Mouse (Mus musculus): ENCODE measurements around the gene Samd8.
A peak's percentile ranks its signal among the peaks of the same experiment; 100 is the strongest.

The Samd8 gene

DNA sequence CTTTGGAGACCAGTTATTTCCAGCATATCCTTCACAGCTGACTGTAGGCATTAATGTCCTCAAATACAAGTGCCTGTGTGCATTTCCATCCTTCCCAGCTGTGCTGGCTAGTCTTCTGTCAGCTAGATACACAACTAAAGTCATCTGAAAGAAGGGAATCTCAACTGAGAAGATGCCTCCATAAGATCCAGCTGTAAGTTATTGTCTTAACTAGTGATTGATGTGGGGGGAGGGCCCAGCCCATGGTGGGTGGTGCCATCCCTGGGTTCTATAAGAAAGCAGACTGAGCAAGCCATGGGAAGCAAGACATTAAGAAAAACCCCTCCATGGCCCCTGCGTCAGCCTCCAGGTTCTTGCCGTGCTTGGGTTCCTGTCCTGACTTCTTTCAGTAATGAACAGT lies 74.6 kb downstream of the Samd8 start, which contains the start of gene Vdac2:
Vdac2 (plus strand) TSS at position 301 of the 400 bp plus-strand sequence.
- DNase-seq (ENCODE audit: low spot score in 2 of 2), result no peak

DNA sequence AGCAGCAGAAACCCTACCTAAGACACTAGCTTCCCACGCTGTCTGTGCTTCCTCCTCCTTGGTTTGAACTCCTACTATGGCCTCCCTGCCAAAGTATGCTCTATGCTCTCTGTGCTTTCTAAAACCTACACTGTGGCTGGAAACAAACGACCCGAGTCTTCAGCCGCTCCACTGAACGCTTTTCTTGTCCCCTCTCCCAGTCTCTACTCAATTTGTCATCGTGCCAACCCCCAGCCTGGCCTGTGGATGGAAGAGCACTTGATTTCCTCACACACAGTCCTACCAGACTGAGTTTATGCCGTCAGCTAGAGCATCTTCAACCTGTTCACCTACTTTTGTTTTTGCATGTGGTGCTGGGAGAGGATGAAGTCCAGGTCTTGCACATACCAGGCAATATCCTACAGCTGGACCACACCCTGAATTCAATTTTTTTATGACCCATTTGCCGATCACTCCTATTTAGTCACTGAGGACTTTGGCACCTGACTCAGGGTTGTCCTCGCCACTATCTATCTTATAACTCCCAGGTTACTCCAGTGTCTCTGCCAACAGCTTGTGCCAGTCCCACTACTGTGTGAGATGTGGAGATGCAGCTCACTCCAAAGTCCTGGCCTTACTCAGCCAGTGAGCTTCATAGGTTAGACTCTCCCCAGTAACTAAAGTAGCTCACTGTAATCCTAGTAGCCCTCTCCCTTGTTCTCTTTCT lies 75.6 kb downstream of the Samd8 start:
- no peak for DNase-seq (ENCODE audit: low spot score in 2 of 2)

DNA sequence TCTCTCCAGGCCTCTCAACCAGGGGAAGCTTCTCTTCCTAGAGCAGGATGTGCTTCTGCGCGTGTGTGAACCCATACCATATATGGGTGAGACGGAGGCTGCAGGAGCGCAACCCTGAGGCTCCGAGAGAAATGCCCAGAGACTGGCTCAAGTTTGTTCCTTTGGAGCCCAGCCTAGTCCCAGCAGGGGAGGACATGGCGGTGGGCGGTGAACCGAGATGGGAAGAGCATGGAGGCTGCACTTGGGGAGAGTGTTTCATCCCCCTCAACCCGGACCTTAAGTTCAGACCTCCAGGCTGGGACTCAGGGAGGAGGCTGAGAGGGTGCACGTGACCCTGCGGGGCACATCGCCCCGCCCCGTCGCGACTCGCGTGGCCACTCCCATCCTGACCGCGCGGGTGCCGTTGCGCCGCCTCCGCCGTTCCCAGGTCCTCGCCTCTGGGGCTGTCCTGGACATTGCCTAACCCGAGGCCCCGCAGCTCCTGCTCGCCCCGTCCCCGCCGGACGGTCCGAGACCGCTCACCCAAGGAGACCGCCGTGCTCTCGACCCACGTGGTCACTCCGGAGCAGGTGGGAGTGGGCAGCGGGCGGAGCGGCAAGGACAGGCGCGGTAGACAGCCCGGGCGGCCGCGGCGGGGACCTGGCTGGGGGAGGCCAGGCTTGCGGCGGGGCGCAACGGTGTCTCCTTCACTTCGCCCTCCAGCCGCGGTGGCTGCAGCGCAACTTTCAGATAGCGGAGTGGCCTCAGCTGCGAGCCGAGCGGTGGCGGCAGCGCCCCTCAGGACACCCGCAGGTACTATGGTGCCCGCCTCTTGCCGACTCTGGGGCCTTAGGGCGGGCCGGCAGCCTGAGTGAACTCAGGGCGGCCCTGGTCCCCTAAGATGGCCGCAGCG lies 80.8 kb downstream of the Samd8 start:
- DNase-seq (ENCODE audit: low spot score in 2 of 2), result peak; percentile 96 to 97

DNA sequence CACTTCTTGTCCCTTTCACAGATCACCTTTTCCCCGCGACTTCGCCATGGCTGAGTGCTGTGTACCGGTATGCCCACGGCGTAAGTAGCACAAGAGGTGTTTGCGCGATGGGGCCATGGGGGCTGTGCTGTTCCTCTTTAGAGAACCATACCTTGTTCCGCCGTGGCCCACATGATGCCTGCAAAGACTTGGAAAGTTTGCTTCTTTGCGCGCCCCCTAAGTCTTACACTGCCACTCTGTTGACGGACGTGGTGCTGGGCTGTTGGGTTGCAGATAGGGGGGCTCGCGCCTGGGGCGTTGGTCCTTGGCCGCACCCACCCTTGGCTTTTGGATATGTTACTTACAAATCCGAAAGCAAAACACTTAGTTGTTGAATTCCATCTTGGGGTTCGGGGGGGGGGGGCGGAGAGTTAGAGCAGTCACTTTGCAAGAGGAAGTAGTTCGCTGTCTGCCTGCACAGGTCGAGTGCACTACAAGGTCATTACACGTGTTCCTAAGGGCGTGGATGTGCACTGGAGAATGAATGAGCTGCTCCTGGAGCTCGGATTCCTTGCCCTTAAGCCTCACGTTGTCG lies 81.6 kb downstream of the Samd8 start:
- DNase-seq (ENCODE audit: low spot score in 2 of 2), result no peak

DNA sequence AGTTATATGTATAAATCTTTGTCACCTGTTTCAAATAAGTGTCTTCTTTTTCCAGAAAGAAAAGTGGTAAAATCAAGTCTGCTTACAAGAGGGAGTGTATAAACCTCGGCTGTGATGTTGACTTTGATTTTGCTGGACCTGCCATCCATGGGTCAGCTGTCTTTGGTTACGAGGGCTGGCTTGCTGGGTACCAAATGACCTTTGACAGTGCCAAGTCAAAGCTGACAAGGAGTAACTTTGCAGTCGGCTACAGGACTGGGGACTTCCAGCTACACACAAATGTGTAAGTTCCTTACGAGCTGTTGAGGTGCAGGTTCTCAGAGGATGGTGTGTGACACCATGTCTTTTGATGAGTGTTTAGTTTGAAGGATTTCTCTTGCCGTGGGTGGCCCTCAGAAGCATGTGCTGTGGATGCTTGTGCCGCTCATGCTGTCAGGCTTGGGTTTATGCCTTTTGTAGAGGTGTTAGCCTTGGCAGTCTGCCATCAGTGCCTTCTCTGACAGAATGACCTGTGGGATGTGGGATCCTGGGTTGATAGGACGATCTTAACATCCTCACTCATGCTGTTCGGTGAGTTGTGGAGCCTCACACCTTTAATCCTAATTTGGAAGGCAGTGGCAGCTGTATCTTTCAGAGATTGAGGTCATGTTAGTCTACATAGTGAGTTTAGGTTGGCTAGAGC lies 88.1 kb downstream of the Samd8 start:
- DNase-seq (ENCODE audit: low spot score in 2 of 2), result no peak

DNA sequence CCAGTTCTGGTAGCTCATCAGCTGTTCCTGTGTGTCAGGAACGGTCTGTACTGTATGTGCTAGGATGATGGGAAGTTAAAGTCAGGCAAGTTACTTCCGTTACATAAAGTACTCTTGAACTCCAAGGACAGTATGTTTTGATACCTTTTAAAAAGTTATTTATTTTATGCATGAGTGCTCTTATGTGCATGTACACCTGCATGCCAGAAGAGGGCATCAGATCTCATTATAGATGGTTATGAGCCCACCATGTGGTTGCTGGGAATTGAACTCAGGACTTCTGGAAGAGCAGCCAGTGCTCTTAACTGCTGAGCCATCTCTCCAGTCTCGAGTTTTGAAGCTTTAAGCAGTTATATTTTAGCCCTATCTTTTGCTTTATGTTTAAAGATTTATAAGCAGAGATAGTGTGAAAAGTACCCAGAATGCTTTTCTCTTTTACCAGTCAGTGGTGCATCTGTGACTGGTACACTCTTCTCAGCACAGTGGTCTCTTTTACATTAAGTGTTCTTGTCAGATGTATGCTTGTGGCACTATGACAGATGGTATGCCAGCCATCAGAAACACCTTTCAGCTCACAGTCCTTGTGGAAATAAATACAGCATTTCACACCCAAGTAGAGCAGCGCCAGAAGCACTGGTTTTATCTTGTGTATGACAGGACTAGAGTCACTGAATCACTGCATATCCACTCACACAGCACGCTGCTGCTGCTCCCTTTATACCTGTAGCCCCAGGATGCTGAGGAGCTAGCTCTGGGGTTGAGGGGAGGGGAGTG lies 91.7 kb downstream of the Samd8 start:
- no peak for DNase-seq (ENCODE audit: low spot score in 2 of 2)

DNA sequence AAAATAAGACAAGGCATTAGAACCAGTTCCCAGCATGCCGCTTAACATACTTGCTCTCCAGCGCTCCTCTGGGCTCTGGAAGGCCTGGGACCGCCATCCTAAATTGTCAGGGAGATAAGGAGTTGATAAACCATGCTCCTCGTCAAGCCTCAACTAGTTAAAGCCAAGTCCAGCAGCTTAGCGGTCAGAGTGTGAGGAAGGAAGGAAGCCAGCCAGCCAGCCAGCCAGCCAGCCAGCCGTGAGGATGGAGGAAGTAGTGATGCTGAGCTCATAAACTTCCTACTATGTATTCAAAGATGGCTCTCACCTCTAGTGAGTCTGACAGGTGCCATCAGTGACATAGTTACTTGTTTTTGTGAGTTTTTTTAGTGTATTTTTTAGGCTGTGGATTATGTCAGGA lies 92.9 kb downstream of the Samd8 start:
- DNase-seq (ENCODE audit: low spot score in 2 of 2), result no peak

DNA sequence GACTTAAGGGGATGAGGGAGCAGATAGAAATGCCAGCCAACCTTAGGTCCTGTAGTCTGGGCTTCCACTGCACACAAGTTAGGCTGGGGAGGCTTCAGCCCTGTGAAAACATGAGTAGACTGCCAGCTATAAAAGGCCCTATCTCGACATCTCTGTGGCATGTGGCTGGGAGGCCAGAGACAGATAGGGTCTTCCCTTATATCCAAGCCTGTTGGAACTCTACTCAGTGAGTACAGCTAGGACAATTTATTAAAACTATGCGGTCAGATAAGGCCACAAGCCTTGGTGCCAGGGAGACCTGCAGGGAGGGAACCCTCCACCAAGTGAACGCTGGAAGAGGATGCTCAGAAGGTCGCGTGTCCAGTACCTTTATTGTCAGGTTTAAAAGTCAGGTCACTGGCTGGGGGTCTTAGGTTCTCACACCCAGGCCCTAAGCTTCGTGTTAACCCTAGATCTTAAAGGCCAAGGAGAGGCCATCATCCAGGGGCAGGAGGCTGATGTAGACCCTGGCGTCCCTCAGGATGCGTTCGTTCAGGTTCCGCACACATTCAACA lies 96.6 kb downstream of the Samd8 start:
- no peak for DNase-seq (ENCODE audit: low spot score in 2 of 2)

DNA sequence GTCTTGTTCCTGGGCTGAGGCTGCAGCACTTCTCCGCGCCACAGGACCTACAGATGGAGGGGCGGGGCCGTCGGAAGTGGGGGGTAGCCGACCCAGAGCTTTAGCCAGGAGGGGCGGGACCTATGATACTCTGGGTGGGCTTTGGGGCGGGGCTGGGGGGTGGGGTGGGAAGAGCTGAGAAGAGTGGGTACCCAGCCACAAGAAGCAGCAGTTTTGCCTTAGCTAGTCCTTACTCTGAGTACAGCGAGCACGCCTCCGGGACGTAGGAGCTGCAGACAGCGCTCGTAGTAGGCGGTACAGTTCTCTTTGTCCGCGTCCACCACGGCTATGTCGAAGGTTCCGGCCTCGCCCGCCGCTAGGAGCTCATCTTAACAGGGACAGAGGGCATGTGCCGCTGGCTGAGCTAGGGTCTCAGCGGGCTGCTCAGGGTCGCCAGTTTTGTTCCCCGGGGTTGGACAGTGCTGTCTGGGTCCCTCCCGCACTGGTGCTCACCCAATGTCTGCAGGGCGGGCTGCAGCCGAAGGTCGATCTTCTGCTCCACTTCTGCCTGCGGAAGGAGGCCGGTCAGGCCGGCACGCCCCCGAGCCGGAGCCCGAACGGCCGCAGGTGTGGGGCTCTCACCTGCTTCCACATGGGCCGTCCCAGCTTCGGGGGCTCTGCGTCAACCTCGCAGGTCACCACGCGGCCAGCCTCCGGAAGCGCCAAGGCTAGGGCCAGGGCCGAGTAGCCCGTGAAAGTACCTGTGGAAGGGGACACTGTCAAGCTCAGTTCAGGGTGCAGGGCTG lies 97.2 kb downstream of the Samd8 start:
- no peak for DNase-seq (ENCODE audit: low spot score in 2 of 2)

Data from frontal cortex, postnatal 36 days (tissue).